Mouse (Mus musculus) intestine, embryonic 15.5 days (tissue): ENCODE results near the gene Gadd45g. TPM values are rescaled to one million over a fixed set of nuclear protein-coding genes. Genes with fewer than 3 reads are reported as not detected.

Experiments
- ATAC-seq: fragments of 200-750 bp; cut with Nextera tagmentation; 2 replicates; pipeline ENCODE4 v1.8.0; 2017; ENCODE audit warnings: moderate TSS enrichment, moderate library complexity
- H3K27ac ChIP-seq: fragments of 300-500 bp; sonication (generic); 2 replicates; pipeline ENCODE4 v1.5.1; 2015; ENCODE audit warnings: mild to moderate bottlenecking, inconsistent platforms
- H3K27me3 ChIP-seq: fragments of 300-500 bp; sonication (generic); replicated peaks from 2 replicates; pipeline ENCODE4 v1.6.1; 2015; ENCODE audit warnings: inconsistent platforms
- H3K36me3 ChIP-seq: fragments of 300-500 bp; sonication (generic); 2 replicates; pipeline ENCODE4 v1.6.1; 2015; ENCODE audit warnings: inconsistent platforms
- H3K4me1 ChIP-seq: fragments of 300-500 bp; sonication (generic); replicated peaks from 2 replicates; pipeline ENCODE4 v1.6.1; 2015; ENCODE audit warnings: inconsistent platforms
- H3K4me2 ChIP-seq: fragments of 300-500 bp; sonication (generic); replicated peaks from 2 replicates; pipeline ENCODE4 v1.6.1; 2015; ENCODE audit warnings: mild to moderate bottlenecking, inconsistent platforms
- H3K4me3 ChIP-seq: fragments of 300-500 bp; sonication (generic); replicated peaks from 2 replicates; pipeline ENCODE4 v1.5.1; 2015; ENCODE audit warnings: inconsistent platforms
- H3K9ac ChIP-seq: fragments of 300-500 bp; sonication (generic); 2 replicates; pipeline ENCODE4 v1.6.1; 2015; ENCODE audit warnings: inconsistent platforms
- H3K9me3 ChIP-seq: fragments of 300-500 bp; sonication (generic); 2 replicates; pipeline ENCODE4 v1.6.1; 2016; ENCODE audit warnings: inconsistent platforms
- WGBS: fragments of 180-500 bp; shearing (Covaris S2); methylation state at CpG from one replicate; pipeline ENCODE4 v1.1.7; 2015; 5-methylcytosine and 5-hydroxymethylcytosine counted together
- polyA plus RNA-seq: library from polyadenylated mRNA; unstranded; fragments of >200 nt; fragmentation: Nextera tagmentation; extraction: Ambion mirVana; gene quantifications from 2 replicates; pipeline ENCODE4 v1.2.1, GENCODE M21; 2015

The Gadd45g gene
- 35.4 and 36.3 TPM in 2 replicates for polyA plus RNA-seq

- H3K4me1 ChIP-seq: peaks cover 40% of the 10 kb centered on the region
- WGBS: under 1% methylated on average over 31 of the region's 31 CpGs
- H3K27me3 ChIP-seq: peaks cover 5% of the 10 kb centered on the region; the same call in 1 of the 2 replicates
- H3K36me3 ChIP-seq: no peaks in the 10 kb centered on the region
- H3K4me3 ChIP-seq: peak within 1 kb of the TSS; percentile 65
- H3K9me3 ChIP-seq: no peaks in the 10 kb centered on the region
- H3K27ac ChIP-seq: peak within 1 kb of the TSS; percentile 87
- peak within 1 kb of the TSS; percentile 97 for H3K4me2 ChIP-seq
- ATAC-seq: peak; percentile 80
- H3K9ac ChIP-seq: peak within 1 kb of the TSS; percentile 68
Observed at GRCm38 (mm10) chr13:51846301-51846867, at the start of gene Gadd45g. Gadd45g (plus strand) TSS chr13:51846678.

DNA sequence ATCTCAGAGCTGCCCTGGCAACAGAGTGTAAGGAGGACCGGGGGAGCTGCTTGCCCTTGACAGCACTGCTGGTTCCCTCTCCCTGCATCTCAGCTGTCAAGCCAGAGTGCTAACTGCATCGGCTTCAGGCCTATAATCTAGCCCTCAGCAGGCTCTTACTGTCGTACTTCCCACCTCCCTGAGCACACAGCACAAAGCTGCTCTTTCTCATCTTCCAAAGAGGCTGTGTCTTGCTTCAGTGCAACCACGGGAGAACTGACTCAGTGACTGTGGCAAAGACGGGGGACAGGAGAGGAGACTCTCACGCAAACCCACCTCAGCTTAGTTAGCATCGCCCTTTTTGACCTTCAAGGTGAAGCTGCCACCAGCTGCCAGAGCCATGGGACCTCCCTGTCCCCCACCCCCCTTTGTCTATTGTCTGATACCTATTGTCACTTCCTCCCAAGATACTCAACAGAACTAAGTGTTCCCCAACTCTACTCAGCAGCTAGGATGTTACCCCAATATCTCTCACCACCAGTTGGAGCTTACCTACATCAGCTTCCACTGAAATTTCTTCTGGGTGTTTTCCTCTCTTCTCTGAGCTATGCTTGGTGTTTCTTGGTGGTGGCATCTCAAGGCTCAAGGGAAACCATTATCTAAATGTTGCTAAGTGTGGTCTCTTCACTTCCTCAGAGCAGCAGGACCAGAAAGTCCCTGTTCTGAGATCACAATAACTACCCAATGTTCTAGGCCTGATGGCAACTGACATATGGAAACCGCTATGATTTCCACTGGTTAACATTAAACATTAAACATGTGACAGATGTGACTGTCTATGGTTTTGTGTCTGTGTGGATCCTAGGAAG, 48.4 kb upstream of the Gadd45g start:
- no peak overlapping the region for H3K9ac ChIP-seq
- no peak overlapping the region for H3K27ac ChIP-seq
- H3K36me3 ChIP-seq: no peaks in the 10 kb centered on the region
- no peak for ATAC-seq
- WGBS: 62% methylated on average over 8 of the region's 8 CpGs
- H3K4me2 ChIP-seq: no peak overlapping the region
- H3K27me3 ChIP-seq: no peaks in the 10 kb centered on the region
- H3K9me3 ChIP-seq: no peaks in the 10 kb centered on the region
- H3K4me3 ChIP-seq: no peak overlapping the region
- peaks cover under 1% of the 10 kb centered on the region; the same call in 1 of the 2 replicates for H3K4me1 ChIP-seq

- H3K36me3 ChIP-seq: no peaks in the 10 kb centered on the region
- ATAC-seq: no peak
- H3K9me3 ChIP-seq: no peaks in the 10 kb centered on the region
- no peak overlapping the region for H3K27ac ChIP-seq
- WGBS: 77% methylated on average over 16 of the region's 16 CpGs
- no peaks in the 10 kb centered on the region for H3K4me1 ChIP-seq
- H3K27me3 ChIP-seq: no peaks in the 10 kb centered on the region
- H3K4me2 ChIP-seq: no peak overlapping the region
- H3K9ac ChIP-seq: no peak overlapping the region
- no peak overlapping the region for H3K4me3 ChIP-seq
Observed at GRCm38 (mm10) chr13:51799735-51800522, 46.5 kb upstream of the Gadd45g start.

DNA sequence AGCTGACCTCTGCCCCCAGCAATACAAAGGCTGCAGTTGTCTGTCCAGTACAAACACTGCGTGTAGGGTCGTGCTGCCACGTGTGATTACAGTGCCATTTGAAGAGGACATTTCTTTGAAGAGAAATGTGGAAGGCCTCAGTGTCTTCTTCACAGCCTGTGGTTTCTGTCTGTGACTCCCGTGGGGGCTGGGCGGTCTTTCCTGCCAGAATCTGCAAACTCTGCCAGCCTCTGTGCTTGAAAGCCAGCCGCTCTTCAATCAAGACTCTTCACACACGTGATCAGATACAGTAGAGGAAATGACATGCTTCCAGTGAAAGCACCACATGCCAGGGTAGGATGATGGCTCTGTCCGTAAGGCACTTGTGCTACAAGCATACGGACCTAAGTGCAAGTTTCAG, 45.6 kb upstream of the Gadd45g start:
- no peak overlapping the region for H3K4me3 ChIP-seq
- no peaks in the 10 kb centered on the region for H3K27me3 ChIP-seq
- H3K4me1 ChIP-seq: no peaks in the 10 kb centered on the region
- H3K27ac ChIP-seq: no peak overlapping the region
- 51% methylated on average over 9 of the region's 9 CpGs for WGBS
- no peak for ATAC-seq
- H3K36me3 ChIP-seq: no peaks in the 10 kb centered on the region
- no peak overlapping the region for H3K9ac ChIP-seq
- no peaks in the 10 kb centered on the region for H3K9me3 ChIP-seq
- no peak overlapping the region for H3K4me2 ChIP-seq

DNA sequence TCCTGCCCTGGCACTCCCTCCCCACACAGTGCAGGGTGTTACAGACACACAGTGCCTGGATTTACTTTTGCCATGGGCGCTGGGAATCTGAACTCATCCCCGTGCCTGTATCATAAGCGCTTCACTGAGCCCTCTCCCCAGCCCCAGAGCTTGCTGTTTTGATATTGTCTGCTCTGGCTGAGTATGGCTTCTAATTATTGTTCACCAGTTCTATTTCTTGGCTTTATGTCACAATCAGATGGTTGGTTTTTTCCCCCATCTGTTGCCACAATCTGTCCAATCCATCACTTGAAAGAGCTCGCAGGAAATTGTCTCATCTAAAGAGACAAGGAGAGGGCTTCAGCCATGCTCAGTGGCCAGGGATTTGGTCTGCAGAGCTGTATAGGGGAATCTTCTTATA, 40.8 kb upstream of the Gadd45g start:
- 60% methylated on average over 4 of the region's 4 CpGs for WGBS
- no peak overlapping the region for H3K4me2 ChIP-seq

DNA sequence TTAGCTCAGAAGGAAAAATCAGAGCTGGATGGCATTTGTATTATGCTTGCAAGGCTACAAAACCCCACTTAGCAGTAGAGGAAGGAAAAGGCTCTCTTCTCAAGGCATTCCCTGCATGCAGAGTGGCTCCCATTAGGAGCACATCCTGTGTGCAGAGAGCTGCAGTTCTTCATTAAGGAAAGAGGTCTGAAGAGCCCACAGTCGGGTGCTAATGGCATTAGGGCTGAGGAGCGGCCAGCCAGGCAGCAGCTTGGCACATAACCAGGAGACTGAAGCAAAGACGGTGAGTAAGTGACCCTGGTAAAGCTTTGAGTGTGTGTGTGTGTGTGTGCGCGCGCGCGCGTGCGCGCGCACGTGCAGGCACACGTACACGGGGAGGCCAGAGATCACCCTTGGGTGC, 40.3 kb upstream of the Gadd45g start:
- no peaks in the 10 kb centered on the region for H3K27me3 ChIP-seq
- no peaks in the 10 kb centered on the region for H3K9me3 ChIP-seq
- H3K9ac ChIP-seq: no peak overlapping the region
- no peak for ATAC-seq
- H3K36me3 ChIP-seq: no peaks in the 10 kb centered on the region
- 80% methylated on average over 15 of the region's 15 CpGs for WGBS
- H3K4me2 ChIP-seq: no peak overlapping the region
- H3K4me1 ChIP-seq: 0 out of 2 replicates have a peak, but pooled peaks cover 3% of the 10 kb centered on the region
- H3K4me3 ChIP-seq: no peak overlapping the region
- no peak overlapping the region for H3K27ac ChIP-seq

More for the DNA sequence above, 40.8 kb upstream of the Gadd45g start:
- Histone ChIP-seq H3K27ac (no peak overlapping the region), H3K4me3 (no peak overlapping the region), H3K9ac (no peak overlapping the region), H3K4me1 (0 out of 2 replicates have a peak, but pooled peaks cover 3% of the 10 kb centered on the region), H3K36me3 (no peaks in the 10 kb centered on the region), H3K27me3 (no peaks in the 10 kb centered on the region), H3K9me3 (no peaks in the 10 kb centered on the region)
- no peak for ATAC-seq

DNA sequence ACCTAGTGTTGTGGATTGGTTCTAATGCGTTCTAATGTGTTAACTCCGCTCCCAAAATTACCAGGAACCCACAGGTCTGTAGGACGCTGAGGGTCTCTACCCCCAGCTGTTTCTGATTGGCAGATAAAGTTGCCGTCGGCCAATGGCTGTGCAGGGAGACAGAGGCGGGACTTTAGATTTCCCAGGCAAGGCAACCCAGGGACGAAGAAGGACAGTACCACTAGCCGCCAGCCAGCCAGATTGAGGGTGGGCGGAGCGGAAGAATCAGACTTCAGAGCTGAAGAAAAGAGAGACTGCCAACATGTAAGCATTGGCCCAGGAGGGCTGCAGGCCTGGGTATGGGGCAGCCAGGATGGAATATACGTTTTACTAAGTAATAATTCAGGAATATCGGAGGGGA, 38.3 kb upstream of the Gadd45g start:
- H3K4me3 ChIP-seq: no peak overlapping the region
- H3K9me3 ChIP-seq: no peaks in the 10 kb centered on the region
- no peak overlapping the region for H3K4me2 ChIP-seq
- 46% methylated on average over 12 of the region's 12 CpGs for WGBS
- 0 out of 2 replicates have a peak, but pooled peaks cover 3% of the 10 kb centered on the region for H3K4me1 ChIP-seq
- no peak overlapping the region for H3K27ac ChIP-seq
- H3K36me3 ChIP-seq: no peaks in the 10 kb centered on the region
- no peaks in the 10 kb centered on the region for H3K27me3 ChIP-seq
- no peak for ATAC-seq
- H3K9ac ChIP-seq: no peak overlapping the region

GRCm38 (mm10) chr13:51813621-51814615, 32.6 kb upstream of the Gadd45g start:
- ATAC-seq: 0 out of 2 replicates have a peak, but pooled peaks have one; percentile 13
- Histone ChIP-seq H3K4me3 (no peak overlapping the region), H3K4me2 (no peak overlapping the region), H3K27me3 (no peaks in the 10 kb centered on the region), H3K9me3 (no peaks in the 10 kb centered on the region), H3K36me3 (no peaks in the 10 kb centered on the region), H3K27ac (no peak overlapping the region), H3K9ac (no peak overlapping the region), H3K4me1 (peaks cover 15% of the 10 kb centered on the region)
- 50% methylated on average over 10 of the region's 10 CpGs for WGBS

- 86% methylated on average over 6 of the region's 6 CpGs for WGBS
- no peak overlapping the region for H3K9ac ChIP-seq
- no peak overlapping the region for H3K4me2 ChIP-seq
- no peaks in the 10 kb centered on the region for H3K9me3 ChIP-seq
- H3K27ac ChIP-seq: no peak overlapping the region
- peaks cover 17% of the 10 kb centered on the region for H3K4me1 ChIP-seq
- no peak overlapping the region for H3K4me3 ChIP-seq
- no peaks in the 10 kb centered on the region for H3K27me3 ChIP-seq
- no peak for ATAC-seq
- H3K36me3 ChIP-seq: no peaks in the 10 kb centered on the region
Observed at GRCm38 (mm10) chr13:51814646-51815045, 31.8 kb upstream of the Gadd45g start.

DNA sequence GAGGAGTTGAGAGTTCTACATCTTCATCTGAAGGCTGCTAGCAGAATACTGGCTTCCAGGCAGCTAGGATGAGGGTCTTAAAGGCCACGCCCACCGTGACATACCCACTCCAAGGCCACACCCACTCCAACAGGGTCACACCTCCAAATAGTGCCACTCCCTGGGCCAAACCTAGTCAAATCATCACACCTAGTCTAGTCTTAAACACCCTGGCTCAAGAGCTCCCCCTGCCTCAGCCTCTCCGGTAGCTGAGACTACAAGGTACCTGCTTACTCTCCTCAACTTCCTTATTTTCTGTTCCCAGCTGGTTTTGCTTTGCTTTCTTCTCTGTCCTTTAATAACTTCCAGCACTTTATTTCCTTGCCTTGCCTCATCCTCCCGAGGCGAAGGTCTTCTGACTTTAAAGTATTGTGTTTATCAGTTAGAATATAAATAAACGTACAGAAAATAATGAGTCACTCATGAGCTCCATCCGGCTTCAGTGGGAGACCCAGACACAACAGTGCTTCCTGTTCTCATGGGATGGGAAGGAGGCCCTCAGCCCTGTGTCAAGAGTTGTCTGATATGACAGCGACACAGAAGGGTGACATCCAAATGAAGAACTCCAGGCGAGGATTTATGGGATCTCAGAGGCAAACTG, 30.5 kb upstream of the Gadd45g start:
- H3K27ac ChIP-seq: no peak overlapping the region
- no peaks in the 10 kb centered on the region for H3K27me3 ChIP-seq

GRCm38 (mm10) chr13:51816559-51817041, 29.9 kb upstream of the Gadd45g start:
- Histone ChIP-seq H3K36me3 (no peaks in the 10 kb centered on the region), H3K4me3 (no peak overlapping the region), H3K27ac (peak overlapping the region; percentile 5), H3K4me2 (no peak overlapping the region), H3K4me1 (peaks cover 17% of the 10 kb centered on the region), H3K9me3 (no peaks in the 10 kb centered on the region), H3K9ac (no peak overlapping the region), H3K27me3 (no peaks in the 10 kb centered on the region)
- WGBS: 48% methylated on average over 5 of the region's 5 CpGs
- 0 out of 2 replicates have a peak, but pooled peaks have one; percentile 46 for ATAC-seq

More for the DNA sequence above, 30.5 kb upstream of the Gadd45g start:
- 51% methylated on average over 9 of the region's 9 CpGs for WGBS
- ATAC-seq: peak; percentile 64; the same call in 1 of the 2 replicates
- Histone ChIP-seq H3K36me3 (no peaks in the 10 kb centered on the region), H3K4me3 (no peak overlapping the region), H3K4me2 (no peak overlapping the region), H3K9ac (no peak overlapping the region), H3K9me3 (no peaks in the 10 kb centered on the region), H3K4me1 (peaks cover 17% of the 10 kb centered on the region)
